Mouse (Mus musculus) lung, postnatal 10 days (tissue): ENCODE measurements at regions not wholly inside any gene's neighbourhood (a gene's known extent, or its start where the extent isn't known, plus 50 kb on each side); places are given as distances from the start of the nearest gene placed in this dataset.

Experiments used
- DNase-seq: peaks from one replicate; pipeline ENCODE4 v3.0.0; 2021

DNA sequence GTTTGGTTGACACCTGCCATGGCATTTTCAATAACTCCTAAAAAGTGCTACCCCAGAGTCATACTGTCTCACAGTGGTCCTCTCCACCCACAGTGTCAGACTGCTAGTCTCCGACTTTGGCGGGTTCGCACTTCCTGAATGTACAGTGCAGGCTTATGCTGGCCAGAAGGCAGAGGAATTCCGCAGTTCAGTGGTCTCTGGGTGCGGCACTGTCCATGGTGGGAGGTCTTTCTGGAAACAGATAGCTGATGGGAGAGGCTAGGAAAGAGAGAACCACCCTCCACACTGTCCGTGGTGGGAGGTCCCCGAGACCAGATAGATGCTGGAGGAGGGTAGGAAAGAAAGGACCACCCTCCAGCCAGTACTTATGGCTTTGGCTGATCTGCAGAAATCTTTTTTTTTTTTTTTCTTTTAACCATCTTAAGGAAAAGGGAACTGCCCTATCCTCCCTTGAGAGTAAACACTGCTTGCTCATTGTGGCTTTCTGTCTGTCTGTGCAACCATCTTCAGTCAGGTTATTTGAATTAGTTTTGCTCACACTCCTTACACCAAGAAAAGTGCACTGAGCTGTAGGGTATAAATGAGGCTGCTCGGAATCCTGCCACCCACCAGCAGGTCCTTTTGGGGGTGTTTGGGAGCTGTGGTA is 227.2 kb downstream of the Kcnrg start:
- peak; percentile 23 for DNase-seq

DNA sequence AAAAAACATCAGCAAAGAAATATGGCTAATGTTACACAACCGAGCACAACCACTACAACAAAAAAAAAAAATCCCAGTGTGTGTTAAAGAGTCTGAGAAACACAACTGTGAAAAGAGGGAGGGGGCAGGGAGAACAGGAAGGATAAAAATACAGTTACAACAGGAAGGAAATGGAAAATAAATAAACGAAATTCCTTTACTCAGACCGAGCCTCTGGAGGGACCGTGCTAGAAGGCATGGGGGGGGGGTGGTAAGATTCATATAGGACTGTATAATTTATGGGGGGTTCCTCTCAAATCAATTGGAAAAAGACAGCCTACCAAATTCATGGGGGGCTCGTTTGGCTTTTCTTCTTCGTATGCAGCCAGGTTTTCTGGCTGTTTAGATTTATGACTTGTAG is 228.5 kb downstream of the Kcnrg start:
- DNase-seq = peak; percentile 50

GRCm38 (mm10) chr14:61836231-61836630 is 229.0 kb downstream of the Kcnrg start:
- DNase-seq = no peak

DNA sequence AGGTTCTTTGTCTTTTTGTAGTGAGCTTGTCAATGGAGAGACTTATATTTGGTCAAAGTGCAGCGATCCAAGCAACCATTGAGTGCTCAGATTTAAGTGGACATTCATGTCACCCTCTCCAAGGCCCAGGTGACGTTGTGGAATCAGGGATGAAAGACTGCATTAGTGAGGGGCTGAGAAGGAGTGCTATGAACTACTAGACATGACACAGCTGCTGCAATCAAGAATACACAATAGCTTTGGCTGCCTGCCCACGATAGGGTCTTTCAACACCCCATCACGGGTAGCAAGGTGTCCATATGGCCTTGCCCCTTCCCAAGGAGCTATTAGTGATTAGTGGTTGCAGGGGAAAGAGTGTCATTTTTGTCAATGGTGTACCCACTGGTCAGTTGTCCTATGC is 229.7 kb downstream of the Kcnrg start:
- no peak for DNase-seq

DNA sequence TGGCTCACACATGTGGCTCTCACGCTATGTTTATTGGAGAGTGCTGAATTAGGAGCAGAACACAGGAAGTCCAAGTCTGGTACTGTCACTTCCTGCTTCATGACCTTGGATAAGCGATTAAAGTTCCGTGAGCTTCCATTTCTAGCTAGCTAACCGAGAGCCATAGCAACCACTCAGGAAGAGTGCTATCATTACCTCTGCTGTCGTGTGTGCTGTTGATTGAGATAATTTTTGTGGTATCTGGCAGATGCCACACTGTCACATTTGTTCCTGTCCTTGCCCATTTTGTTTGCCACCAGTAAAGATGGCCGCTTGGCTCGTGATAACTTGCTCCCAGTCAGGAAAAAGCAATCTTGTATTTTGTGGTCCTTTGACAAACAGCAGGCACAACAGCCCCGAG is 230.6 kb downstream of the Kcnrg start:
- no peak for DNase-seq

DNA sequence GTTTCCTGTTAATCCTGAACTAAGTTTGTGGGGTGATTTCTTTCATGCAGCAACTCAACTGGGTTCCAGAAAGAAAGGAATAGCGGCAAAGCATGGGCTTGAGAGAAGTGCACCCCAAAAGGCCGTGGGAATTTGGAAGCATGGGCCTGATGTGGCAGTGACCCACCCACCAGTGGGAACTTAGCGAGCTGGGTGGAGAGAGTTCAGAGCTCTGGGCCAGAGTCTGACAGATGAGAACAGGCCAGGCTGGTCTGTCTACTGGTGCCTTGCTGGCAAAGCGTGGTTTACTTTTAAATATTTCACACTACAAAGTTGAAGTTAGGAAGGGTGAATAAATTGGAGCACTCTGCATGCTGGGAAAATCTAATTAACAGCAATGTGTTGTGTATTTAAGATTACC is 235.2 kb downstream of the Kcnrg start:
- no peak for DNase-seq

DNA sequence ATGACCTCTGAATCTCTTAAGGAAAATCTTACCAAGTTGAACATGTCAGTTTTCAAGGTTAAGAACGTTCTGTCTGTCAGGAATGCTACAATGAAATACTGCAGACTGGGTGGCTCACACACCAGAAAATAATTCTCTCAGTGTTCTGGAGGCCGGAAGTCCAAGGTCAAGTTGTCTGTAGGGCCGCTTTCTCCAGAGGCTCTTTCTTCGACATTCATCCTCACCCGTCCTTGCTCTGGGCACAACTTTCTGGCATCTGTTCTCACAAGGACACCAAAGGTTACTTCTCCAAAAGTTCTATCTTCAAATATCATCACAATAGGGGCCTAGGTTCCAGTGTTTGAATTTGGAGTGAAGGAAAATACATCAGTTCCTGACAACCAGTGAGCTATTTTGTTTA is 239.2 kb downstream of the Kcnrg start:
- DNase-seq = no peak

DNA sequence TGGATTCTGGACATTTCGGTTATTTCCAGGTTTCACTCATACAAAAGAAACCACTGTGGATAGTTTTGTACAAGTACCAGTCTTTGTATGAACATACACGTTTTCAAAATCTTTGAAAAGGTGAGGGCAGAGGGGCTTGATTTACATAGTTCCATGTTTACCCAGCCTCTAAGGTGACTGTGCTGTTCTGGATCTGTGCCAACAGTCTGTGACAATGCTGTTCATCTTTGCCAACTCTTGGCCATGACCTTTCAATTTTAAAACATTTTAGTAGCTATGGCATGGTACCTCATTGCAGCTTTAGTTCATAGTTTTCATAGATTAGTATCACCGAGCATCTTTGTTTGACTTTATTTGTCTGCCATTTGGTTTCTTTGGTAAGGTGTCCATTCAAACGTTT is 243.0 kb downstream of the Kcnrg start:
- no peak for DNase-seq

GRCm38 (mm10) chr14:61857616-61858015 is 250.4 kb downstream of the Kcnrg start:
- peak; percentile 40 for DNase-seq

DNA sequence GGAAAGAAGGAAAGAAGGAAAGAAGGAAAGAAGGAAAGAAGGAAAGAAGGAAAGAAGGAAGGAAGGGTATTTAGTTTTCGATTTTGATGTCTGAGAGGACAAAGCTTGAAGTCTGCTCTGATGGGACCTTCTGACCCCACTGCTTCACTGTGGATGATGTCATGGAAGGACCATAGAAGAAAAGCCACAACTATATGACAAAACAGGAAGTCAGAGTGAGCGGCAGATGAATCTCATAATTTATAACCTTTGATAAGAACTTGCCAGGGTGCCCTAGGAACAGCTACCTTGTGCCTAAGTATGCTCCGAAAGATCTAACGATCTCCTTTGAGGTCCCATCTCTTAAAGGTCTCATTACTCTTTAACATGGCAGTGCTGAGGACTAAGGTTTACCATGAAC is 253.4 kb downstream of the Kcnrg start:
- DNase-seq = no peak

- no peak for DNase-seq
These were observed 254.2 kb downstream of the Kcnrg start for GRCm38 (mm10) chr14:61861357-61861958.

DNA sequence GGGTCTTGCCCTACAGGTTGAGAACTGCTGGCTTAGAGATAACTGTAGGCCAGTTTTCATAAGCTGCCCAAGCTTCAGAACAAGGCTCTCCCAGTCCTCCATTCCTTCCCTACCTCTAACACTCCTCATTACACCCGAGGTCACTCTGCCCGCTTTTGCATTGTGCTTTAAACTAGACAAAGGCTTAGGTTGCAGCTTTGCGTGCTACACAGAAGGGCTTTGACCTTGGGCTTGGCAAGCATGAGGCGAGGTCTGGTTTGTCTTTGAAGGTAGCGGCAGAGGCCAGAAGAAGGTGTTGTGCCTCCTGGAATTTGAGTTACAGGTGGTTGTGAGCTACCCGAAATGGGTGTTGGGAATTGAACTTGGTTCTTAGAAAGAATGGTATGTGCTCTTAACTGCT is 255.7 kb downstream of the Kcnrg start:
- no peak for DNase-seq

DNA sequence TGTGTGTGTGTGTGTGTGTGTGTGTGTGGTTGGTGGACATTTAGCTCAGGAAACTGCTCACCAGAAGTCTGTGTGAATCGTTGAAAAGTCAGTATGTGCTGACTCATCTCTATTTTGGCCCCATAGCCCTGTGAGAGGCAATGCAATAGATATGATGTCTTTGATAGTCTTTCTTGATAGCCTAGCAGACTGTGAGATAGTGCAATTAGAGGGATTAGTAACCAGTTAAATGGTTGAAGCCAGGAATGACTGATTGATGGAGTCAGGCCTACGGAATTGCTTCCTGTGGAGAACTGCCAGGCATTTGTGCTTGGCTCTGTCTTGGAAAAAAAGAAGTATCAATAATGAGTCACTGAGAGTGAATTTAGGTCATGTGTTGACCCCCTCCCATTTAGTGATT is 256.2 kb downstream of the Kcnrg start:
- DNase-seq = peak; percentile 37

DNA sequence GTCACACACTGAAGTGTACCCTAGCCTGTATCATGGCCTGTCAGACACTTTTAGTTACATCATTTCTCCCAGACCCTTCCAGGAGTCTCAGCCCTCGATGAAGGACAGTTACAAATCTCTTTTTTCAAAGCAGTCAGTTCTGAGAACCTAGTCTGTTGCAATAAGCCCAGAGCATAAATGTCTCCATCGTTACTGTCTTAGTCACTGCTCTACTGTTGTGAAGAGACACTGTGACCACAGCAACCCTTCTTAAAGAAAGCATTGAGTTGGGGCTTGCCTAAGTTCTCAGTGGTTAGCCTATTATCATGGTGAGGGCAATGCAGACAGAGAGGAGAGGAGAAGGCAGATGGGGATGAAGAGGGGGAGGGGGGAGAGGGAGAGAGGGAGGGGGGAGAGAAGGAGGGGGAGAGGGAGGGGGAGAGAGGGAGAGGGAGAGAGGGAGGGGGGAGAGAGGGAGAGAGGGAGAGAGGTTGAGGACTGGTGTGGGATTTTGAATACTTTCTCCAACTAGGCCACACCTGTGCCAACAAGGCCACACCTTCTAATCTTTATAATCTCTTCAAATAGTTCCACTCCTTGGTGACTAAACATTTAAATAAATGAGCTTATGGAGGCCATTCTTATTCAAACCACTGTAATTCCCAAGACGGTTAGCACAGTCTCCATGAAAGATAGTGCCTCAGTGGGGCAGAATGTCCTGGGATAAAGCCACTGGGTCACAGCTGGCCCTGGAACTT is 259.4 kb downstream of the Kcnrg start:
- DNase-seq = no peak

GRCm38 (mm10) chr14:61874206-61874605 is 266.9 kb downstream of the Kcnrg start:
- no peak for DNase-seq

DNA sequence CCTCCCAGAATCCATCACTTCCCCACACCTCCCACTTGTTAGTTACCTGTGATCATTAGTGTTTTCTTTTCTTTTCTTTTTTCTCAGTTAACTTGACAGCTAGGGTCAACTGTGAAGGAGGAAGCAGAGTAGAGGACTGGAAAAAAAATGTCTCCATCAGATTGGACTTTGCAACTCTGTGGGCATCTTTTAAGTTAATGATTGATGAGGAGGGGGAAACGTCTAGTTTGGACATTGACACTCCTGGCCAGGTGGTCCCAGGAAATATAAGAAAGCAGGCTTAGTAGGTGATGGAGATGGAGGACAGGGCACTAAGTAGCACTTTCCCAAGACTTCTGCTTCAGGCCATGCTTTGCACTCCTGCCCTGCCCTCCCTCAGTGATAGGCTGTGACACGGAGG is 272.2 kb downstream of the Kcnrg start:
- DNase-seq = no peak

GRCm38 (mm10) chr14:61880514-61881259 is 273.4 kb downstream of the Kcnrg start:
- DNase-seq = no peak

GRCm38 (mm10) chr14:61885241-61886015 is 278.2 kb downstream of the Kcnrg start:
- DNase-seq = no peak

GRCm38 (mm10) chr14:61889626-61890025 is 282.4 kb downstream of the Kcnrg start:
- no peak for DNase-seq

DNA sequence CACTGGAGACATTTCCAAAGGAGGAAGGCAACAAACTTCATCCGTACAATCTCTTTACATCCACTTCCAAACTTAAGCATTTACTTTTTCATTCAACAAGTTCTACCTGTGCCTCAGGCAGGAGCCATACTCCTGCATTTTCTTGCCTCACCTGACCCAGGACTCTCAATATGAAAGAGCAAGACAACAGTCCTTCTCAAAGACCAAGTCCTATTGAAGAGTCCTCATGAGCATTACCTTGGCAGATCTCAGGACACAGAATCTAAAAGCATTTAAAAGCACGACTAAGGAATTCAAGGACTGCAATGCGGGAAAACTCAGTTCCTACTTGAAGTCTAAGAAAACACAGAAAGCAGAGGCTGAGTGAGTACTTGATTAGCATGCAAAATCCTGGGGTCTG is 286.5 kb downstream of the Kcnrg start:
- no peak for DNase-seq

- DNase-seq = no peak
These were observed 289.6 kb downstream of the Kcnrg start for GRCm38 (mm10) chr14:61896879-61897278.

- no peak for DNase-seq
These were observed 291.4 kb downstream of the Kcnrg start for GRCm38 (mm10) chr14:61898664-61899063.
